Mouse (Mus musculus) cortical plate, adult 2 months (tissue): Measurements from ENCODE around the gene Yjefn3. TPM values are rescaled to one million over a fixed set of nuclear protein-coding genes. Genes with fewer than 3 reads are reported as not detected.

Experiments used
- H3K27ac ChIP-seq: fragments of 200-500 bp; 2 replicates; pipeline ENCODE4 v1.5.1; 2012; ENCODE audit warnings: low read length, control low read depth, inconsistent platforms; ENCODE audit not compliant: insufficient read depth
- H3K4me1 ChIP-seq: fragments of 200-500 bp; 2 replicates; pipeline ENCODE4 v1.6.1; 2011; ENCODE audit warnings: low read length; ENCODE audit not compliant: control insufficient read depth, insufficient read depth
- H3K4me3 ChIP-seq: fragments of 200-500 bp; 2 replicates; pipeline ENCODE4 v1.5.1; 2011; ENCODE audit warnings: mild to moderate bottlenecking, low read length, control low read depth; ENCODE audit not compliant: insufficient read depth
- CTCF ChIP-seq: fragments of 200-500 bp; IDR thresholded peaks from 2 replicates; pipeline ENCODE4 v1.5.1; 2011; ENCODE audit warnings: mild to moderate bottlenecking, control low read depth, low read length; ENCODE audit not compliant: insufficient read depth; ENCODE audit errors: extremely low read depth
- POLR2A ChIP-seq: fragments of 200-500 bp; IDR thresholded peaks from 2 replicates; pipeline ENCODE4 v1.6.1; 2011; ENCODE audit warnings: mild to moderate bottlenecking, low read length, control low read depth; ENCODE audit not compliant: insufficient read depth; ENCODE audit errors: extremely low read depth
- polyA plus RNA-seq: library from polyadenylated mRNA; depleted of rRNA; stranded (reverse); fragments of >200 nt; gene quantifications from 2 replicates; pipeline ENCODE4 v1.2.3, GENCODE M21; 2012

The Yjefn3 gene
- polyA plus RNA-seq, 1 experiment = 34.2 TPM

DNA sequence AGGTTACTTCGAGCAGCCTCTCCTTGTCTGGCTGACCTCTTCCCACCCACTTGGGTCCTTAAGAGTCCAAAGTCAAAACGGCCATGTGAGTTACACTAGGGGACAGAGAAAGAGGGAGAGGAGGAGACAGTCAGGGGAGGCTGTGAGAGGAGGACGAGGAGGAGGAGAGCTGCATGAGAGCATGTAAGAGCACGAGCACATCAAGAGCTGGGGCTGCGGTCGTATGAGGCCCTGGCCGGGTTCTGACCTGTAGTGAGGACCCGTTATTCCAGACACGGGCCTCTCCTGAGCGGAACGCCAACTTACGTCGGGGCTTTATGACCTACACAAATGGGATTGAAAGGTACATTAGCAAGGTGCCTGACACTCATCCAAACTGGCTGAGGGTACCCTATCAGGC is 9.4 kb upstream of the Yjefn3 start:
- no peak overlapping the region for H3K4me3 ChIP-seq
- TF ChIP-seq CTCF (no peak), POLR2A (no peak)
- H3K27ac ChIP-seq = no peak overlapping the region
- H3K4me1 ChIP-seq = no peaks in the 10 kb centered on the region

DNA sequence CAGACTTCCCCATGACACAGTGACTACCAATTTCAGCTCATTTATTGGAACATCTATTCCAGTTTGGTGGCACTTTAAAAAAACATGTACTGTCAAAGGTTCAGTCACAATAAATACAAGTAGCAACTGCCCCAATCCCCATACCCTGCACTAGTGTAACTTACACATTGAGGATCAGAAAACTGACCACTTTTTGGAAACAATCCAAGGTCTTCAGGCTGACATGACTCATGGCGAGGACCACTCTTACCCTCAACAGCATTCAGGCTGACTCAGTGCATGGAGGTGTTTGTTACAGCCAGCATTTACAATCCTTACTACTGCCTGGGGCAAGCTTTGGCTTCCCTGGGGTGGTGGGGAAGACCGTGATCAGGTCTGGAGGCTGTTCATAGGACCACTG is 4.6 kb upstream of the Yjefn3 start:
- TF ChIP-seq POLR2A (no peak), CTCF (no peak)
- Histone ChIP-seq H3K4me1 (peaks cover 3% of the 10 kb centered on the region; the same call in 1 of the 2 replicates), H3K4me3 (no peak overlapping the region), H3K27ac (no peak overlapping the region)

DNA sequence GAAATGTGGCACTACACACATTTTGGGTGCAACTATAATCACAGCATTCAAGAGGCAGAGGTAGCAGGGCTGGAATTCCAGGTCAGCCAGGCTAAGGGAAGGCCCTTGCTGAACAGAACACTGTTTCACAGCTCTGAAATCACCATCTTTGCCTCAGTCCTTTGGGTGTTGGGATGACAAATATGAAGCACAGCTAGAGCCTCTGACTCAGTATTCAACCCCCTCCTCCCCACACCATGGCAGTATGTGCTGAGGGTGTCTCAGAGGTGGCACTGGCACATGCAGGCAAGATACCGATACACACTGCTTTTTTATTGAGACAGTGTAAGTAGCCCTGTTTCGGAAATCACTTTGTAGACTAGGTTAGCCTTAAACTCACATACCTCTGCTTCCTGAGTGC is 3.7 kb upstream of the Yjefn3 start:
- Histone ChIP-seq H3K4me1 (peaks cover 3% of the 10 kb centered on the region; the same call in 1 of the 2 replicates), H3K27ac (no peak overlapping the region), H3K4me3 (no peak overlapping the region)
- TF ChIP-seq CTCF = no peak
- no peak for TF ChIP-seq POLR2A

- Histone ChIP-seq H3K27ac (no peak overlapping the region), H3K4me1 (peaks cover 8% of the 10 kb centered on the region), H3K4me3 (no peak overlapping the region)
- TF ChIP-seq POLR2A (no peak), CTCF (no peak)
Observed at GRCm38 (mm10) chr8:69904096-69904495, 1.6 kb upstream of the Yjefn3 start.

DNA sequence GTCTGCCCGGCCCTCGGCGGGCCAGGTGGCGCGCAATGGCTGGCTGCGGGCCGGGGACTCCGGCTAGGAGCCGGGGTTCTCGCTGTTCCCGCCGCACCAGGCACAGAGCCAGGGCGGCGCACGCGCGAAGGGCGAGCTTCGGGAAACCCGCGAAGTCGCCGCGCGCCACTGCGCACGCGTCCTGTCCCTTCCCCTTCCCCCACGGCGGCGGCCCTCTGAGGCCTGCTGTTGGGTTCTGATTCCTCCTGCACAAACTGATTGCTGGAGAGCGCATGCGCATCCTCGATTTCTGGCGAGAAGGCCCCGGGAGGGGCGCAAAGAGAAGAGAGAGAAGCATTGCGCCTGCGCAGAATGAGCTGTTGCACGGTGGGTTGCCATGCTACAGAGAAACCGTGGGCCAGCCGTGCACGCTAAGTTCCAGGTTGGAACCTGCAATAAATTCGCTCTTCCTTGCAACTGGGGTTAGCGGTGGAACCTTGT is 591 bp upstream of the Yjefn3 start:
- Histone ChIP-seq H3K4me3 (peak overlapping the region; percentile 45), H3K27ac (peak overlapping the region; percentile 70), H3K4me1 (peaks cover 8% of the 10 kb centered on the region)
- TF ChIP-seq CTCF (no peak), POLR2A (peak; percentile 65; the same call in 1 of the 2 replicates)

DNA sequence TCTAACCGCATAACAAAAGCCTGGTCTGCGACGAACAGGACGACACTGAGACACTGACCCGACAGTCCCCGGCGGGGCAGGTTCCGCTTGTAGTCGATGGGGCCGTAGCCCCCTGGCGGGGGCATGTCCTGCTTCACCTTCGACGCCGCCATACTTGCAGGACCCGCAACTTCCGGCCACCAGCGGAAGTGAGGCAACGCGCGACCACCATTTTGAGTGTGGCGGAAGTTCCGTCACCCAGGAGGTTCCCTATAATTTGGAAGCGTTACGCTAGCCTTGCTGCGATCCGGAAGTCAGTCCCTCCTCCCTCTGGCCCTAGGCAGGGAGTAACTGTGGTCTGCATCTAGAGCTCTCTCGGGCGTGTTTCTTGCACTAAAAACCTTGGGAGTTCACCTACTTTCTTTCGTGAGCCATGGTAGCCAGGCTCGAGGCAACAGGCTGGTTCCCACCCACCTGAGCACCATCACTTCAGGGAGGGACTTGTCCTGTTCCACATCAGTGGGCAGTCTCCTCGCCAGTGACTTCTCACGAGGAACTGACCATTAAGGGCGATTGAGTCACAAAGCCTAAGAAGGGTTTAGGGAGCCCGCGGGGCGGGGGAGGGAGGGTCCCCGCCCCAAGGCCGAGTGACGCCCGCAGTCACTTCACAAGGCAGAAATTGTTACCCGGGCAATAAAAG is 889 bp downstream of the Yjefn3 start:
- Histone ChIP-seq H3K27ac (peak overlapping the region; percentile 66), H3K4me3 (peak overlapping the region; percentile 73), H3K4me1 (peaks cover 10% of the 10 kb centered on the region)
- TF ChIP-seq CTCF = peak; percentile 33; the same call in 1 of the 2 replicates
- peak; percentile 81 for TF ChIP-seq POLR2A

DNA sequence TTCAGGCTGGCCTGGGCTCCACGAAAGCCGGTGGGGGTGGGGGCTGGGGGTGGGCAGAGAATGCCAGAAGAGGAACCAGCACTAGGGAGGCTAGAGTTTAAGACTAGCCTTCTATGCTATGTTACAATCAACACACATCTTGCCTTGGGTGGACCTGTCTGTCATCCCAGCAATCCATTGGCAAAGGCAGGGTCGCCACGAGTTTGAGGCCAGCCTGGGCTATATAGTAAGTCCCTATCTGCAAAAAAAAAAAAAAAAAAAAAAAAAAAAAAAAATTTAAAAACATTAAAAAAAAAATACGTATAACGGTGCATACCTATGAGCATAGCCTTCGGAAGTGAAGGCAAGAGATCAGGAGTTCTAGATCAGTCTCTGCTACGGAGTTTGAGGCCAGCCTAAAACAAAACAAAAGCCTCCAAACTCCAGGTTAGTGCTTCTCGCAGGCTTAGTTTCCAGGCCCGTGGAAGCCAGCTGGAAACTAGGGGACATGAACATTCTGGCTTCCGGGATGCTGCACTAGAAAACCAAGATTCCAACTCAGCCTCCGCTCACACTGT is 1.5 kb downstream of the Yjefn3 start:
- H3K4me1 ChIP-seq = peaks cover 12% of the 10 kb centered on the region
- H3K27ac ChIP-seq = peak overlapping the region; percentile 66
- no peak for TF ChIP-seq POLR2A
- TF ChIP-seq CTCF = no peak
- peak overlapping the region; percentile 73 for H3K4me3 ChIP-seq

GRCm38 (mm10) chr8:69899876-69900275 is 2.6 kb downstream of the Yjefn3 start:
- TF ChIP-seq CTCF (no peak), POLR2A (no peak)
- Histone ChIP-seq H3K4me3 (no peak overlapping the region; the same call in 1 of the 2 replicates), H3K4me1 (peaks cover 12% of the 10 kb centered on the region), H3K27ac (no peak overlapping the region)

DNA sequence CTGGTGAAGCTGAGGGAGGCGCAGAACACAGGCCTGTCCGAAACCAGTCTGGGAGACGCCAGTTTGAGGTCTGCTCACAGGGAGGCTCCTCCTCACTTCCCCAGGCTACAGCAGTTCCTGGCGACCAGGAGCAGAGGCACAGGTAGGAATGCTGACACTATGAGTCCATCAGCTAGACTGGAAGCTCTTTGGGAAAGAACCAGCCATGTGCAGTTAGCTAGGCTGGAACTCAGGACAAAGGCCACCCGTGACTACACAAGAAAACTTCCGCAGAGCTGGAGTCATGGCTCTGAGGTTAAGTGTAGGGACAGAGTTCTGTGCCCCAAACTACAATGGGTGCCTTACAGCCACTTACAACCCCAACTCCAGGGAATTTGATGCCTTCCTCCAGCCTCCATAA is 4.7 kb downstream of the Yjefn3 start:
- Histone ChIP-seq H3K27ac (no peak overlapping the region), H3K4me1 (peaks cover 12% of the 10 kb centered on the region), H3K4me3 (no peak overlapping the region)
- no peak for TF ChIP-seq POLR2A
- no peak for TF ChIP-seq CTCF
